Mouse (Mus musculus) urinary bladder, postnatal 14 days (tissue): ENCODE data around the gene Specc1l.

Source experiments
- DNase-seq: peaks from one replicate; pipeline ENCODE4 v3.0.0; 2021; ENCODE audit warnings: low spot score

The Specc1l gene

GRCm38 (mm10) chr10:75355341-75355740, 143.5 kb downstream of the Specc1l start:
- DNase-seq: no peak
